Mouse (Mus musculus): ENCODE measurements around the gene Dhtkd1.

DNA sequence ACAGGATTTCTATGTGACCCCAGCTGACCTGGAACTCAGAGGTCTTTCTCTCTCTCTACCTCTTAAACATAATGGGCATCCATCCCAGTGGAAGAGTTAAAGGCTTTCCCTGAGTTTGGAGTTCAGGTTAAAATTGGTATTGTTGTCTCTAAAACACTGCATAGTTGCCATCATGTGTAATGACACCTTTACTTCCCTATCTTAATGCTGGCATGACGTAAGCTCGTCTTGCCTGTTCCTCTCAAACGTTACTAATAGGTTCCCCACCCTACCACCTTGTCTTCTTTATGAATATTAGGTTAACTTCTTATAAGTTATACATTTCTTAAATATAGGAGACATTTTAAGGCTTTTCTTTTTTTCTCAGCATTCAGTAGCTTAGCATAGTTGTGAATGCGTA lies 34.9 kb upstream of the Dhtkd1 start:
- TF ChIP-seq USF2 (IDR thresholded peaks at IDR 0.05; ENCODE audit: borderline replicate concordance in 1 of 2, insufficient read depth in 1 of 2, low read depth in 1 of 2, low read length in 2 of 2) (no peak), MAFK (IDR thresholded peaks at IDR 0.05; ENCODE audit: borderline replicate concordance, low read depth, low read length) (no peak), POLR2AphosphoS2 (IDR thresholded peaks at IDR 0.05; ENCODE audit: low read length) (no peak), CHD2 (IDR thresholded peaks at IDR 0.05; ENCODE audit: low read length) (no peak), BHLHE40 (IDR thresholded peaks at IDR 0.05; ENCODE audit: borderline replicate concordance, low read depth, low read length) (no peak), CTCF (IDR thresholded peaks at IDR 0.05 in 2 of 3, conservative IDR thresholded peaks at IDR 0.05 in 1 of 3; ENCODE audit: control insufficient read depth in 1 of 3, insufficient read depth in 1 of 3, low read depth in 2 of 3, low read length in 3 of 3, poor library complexity in 1 of 3, severe bottlenecking in 1 of 3) (no peak)
